Mouse (Mus musculus) left cerebral cortex, postnatal 14 days (tissue): ENCODE measurements at regions not wholly inside any gene's neighbourhood (a gene's known extent, or its start where the extent isn't known, plus 50 kb on each side); places are given as distances from the start of the nearest gene placed in this dataset.

ENCODE experiments used
- DNase-seq, 2 experiments: peaks; one replicate each; pipeline ENCODE4 v3.0.0; 2021 to 2022; ENCODE audit warnings: low spot score in 2 of 2, mixed read lengths in 1 of 2
- intact Hi-C: fragments of 180-260 bp; cut with DNase I; formaldehyde crosslinking; loops from one replicate; pipeline ENCODE4 v1.15.1; 2025

GRCm38 (mm10) chr5:78993258-78993657 lies 1585.4 kb upstream of the Igfbp7 start:
- intact Hi-C loops, result no loop called here
- DNase-seq, result peak; percentile 11 to 62

GRCm38 (mm10) chr5:78989714-78990113 lies 1581.9 kb upstream of the Igfbp7 start:
- DNase-seq, result no peak
- intact Hi-C loops, result no loop called here

- no peak for DNase-seq
These were observed 1568.7 kb upstream of the Igfbp7 start for GRCm38 (mm10) chr5:78976480-78977041.

GRCm38 (mm10) chr5:78945702-78946101 lies 1537.9 kb upstream of the Igfbp7 start:
- DNase-seq, result peak in 1 of 2 experiments; percentile 2
- intact Hi-C loops, result no loop called here

More at GRCm38 (mm10) chr5:78976480-78977041, 1568.7 kb upstream of the Igfbp7 start:
- intact Hi-C loops, result no loop called here

GRCm38 (mm10) chr5:78921860-78922610 lies 1514.2 kb upstream of the Igfbp7 start:
- DNase-seq, result no peak
- intact Hi-C loops, result no loop called here

GRCm38 (mm10) chr5:78900128-78900527 lies 1492.3 kb upstream of the Igfbp7 start:
- DNase-seq, result no peak
- intact Hi-C loops, result no loop called here

- intact Hi-C loops, result no loop called here
- no peak for DNase-seq
These were observed 1470.9 kb upstream of the Igfbp7 start for GRCm38 (mm10) chr5:78878775-78879174.

GRCm38 (mm10) chr5:78845126-78845525 lies 1437.3 kb upstream of the Igfbp7 start:
- no peak for DNase-seq
- intact Hi-C loops, result no loop called here

- DNase-seq, result no peak
- intact Hi-C loops, result no loop called here
These were observed 1389.5 kb upstream of the Igfbp7 start for GRCm38 (mm10) chr5:78797391-78797790.
